Mouse (Mus musculus) fat pad, adult 2 months (tissue): ENCODE data around the gene Serpina11.
"Not testable (repeated sequence)": the region's sequence is repeated elsewhere in the genome, so short reads cannot be mapped to it uniquely, and the experiment has no call there.

Experiments used
- DNase-seq: peaks from one replicate; pipeline ENCODE4 v3.0.0-alpha.2; 2011; ENCODE audit warnings: low read depth, low spot score; ENCODE audit errors: extremely low read depth

The Serpina11 gene

GRCm38 (mm10) chr12:103971080-103971479 lies 18.7 kb downstream of the Serpina11 start:
- no peak for DNase-seq

- DNase-seq, result peak; percentile 54
Observed at GRCm38 (mm10) chr12:103969577-103970116, 20.1 kb downstream of the Serpina11 start.

GRCm38 (mm10) chr12:103966761-103967160 lies 23.0 kb downstream of the Serpina11 start:
- no peak for DNase-seq

GRCm38 (mm10) chr12:103963288-103963687 lies 26.5 kb downstream of the Serpina11 start:
- no peak for DNase-seq

GRCm38 (mm10) chr12:103962860-103963259 lies 26.9 kb downstream of the Serpina11 start:
- no peak for DNase-seq

- no peak for DNase-seq
Observed at GRCm38 (mm10) chr12:103962337-103962736, 27.4 kb downstream of the Serpina11 start.

DNA sequence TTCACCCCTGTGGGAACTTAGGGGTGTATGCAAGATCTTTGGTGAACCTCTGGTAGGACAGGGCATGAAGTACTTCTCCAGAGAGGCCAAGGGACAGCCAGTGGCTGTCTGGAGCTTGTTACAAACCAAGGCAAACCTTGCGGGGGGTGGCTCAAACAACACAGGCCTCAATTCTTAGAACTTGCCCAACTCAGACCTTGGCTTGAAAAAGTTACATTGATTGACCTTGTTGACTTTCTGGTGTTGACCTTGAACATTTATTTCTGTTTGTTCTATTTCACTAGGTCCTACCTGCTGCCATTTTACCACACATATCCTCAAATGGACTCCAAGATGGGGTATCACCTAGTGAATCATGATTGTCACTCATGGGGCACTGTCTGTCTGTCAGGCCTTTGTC lies 28.0 kb downstream of the Serpina11 start:
- DNase-seq, result no peak

GRCm38 (mm10) chr12:103958798-103959197 lies 31.0 kb downstream of the Serpina11 start, which contains the start of gene Serpina1e:
TSS of gene Serpina1e (minus strand) at chr12:103958975.
- no peak for DNase-seq

GRCm38 (mm10) chr12:103956555-103956954 lies 33.2 kb downstream of the Serpina11 start:
- not testable (repeated sequence) for DNase-seq

DNA sequence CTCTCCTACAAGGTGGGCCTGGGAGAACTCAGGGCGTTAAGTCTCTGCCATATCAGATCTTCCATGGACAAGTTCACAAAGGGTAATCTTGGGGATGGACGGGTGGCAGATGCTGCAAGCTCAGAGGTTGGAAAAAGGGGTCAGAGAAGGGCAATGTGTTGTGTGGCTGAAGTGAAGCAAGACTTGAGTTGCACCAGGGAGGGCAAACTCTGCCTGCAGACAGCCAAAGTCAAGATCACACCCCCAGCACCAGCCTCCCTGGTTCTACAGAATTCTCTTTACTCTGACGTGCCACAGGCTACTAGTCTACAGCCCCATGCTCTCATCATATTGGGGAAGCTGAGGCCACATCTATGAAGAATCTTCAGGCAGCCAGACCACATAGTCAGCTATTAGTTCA lies 36.8 kb downstream of the Serpina11 start:
- not testable (repeated sequence) for DNase-seq

DNA sequence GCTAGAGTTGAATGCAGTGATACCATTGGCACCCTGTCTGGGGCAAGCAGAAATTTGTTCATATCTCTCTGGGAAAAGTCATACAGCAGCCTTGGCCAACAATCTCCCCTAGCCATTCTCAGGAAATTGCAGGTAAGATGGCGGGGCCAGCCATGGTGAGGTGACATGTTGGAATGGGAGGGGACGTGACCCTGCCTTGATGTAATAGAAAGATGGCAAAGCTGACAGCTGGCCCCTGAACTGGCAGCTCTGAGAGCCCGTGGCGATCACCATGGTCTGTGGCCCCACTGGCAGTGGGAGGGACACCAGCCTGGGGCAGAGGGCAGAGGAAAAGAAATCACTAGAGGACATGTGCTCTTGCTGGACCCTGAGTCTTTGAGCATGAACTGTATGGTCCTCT lies 43.5 kb downstream of the Serpina11 start:
- DNase-seq, result no peak
